13 mouse cellular contexts compared by ENCODE assay signal in the genomic region with DNA sequence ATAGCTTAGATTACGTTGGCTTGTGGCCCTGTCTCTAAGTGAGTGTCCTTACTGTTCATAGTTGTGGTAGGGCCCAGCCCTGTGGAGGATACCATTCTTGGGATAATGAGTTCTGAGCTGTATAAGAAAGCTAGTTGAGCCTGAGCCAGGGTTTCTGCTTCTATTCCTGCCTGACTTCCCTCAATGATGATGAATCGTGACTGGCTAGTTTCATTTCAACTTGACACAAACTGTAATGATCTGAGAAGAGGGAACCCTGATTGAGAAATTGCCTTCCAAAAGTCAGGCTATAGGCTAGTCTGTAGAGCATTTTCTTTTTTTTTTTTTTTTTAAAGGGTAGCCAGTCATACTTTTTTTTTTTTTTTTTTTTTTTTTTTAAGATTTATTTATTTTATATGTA. TPM values are rescaled to one million over a fixed set of nuclear protein-coding genes. Genes with fewer than 3 reads are reported as not detected.
A peak's percentile ranks its signal among the peaks of the same experiment; 100 is the strongest.
DNase-seq lines count a peak whose midpoint lies in the region; ATAC-seq lines count a peak whose summit lies in the region.
"Had no signal": no experiment of that assay in that cellular context is flagged by ENCODE, and none has a peak within 500 bp of the region (broad histone marks: within the 10 kb centered on the region; RNA-seq: fewer than 3 reads in every experiment).

No protein-coding gene starts in this region.

- no peak overlapping the region for H3K9ac ChIP-seq in heart, embryonic 12.5 days
- no peak overlapping the region for H3K9ac ChIP-seq in neural tube, embryonic 12.5 days
- peak overlapping the region; percentile 85; the same call in 1 of the 2 replicates for H3K9ac ChIP-seq in liver, embryonic 12.5 days

- H3K36me3 ChIP-seq in heart, embryonic 12.5 days = peaks cover 26% of the 10 kb centered on the region
- H3K36me3 ChIP-seq in neural tube, embryonic 12.5 days = peaks cover 10% of the 10 kb centered on the region
- H3K36me3 ChIP-seq in liver, embryonic 12.5 days = peaks cover 60% of the 10 kb centered on the region

- peaks cover 7% of the 10 kb centered on the region; the same call in 1 of the 2 replicates for H3K4me1 ChIP-seq in heart, embryonic 12.5 days (replicated peaks)
- peaks cover 7% of the 10 kb centered on the region for H3K4me1 ChIP-seq in neural tube, embryonic 12.5 days
- H3K4me1 ChIP-seq in liver, embryonic 12.5 days = peaks cover 23% of the 10 kb centered on the region

- ATAC-seq in heart, embryonic 12.5 days (ENCODE audit: insufficient number of reproducible peaks, low FRiP score) = no peak
- ATAC-seq in neural tube, embryonic 12.5 days (ENCODE audit: low FRiP score, low read depth) = no peak
- no peak for ATAC-seq in liver, embryonic 12.5 days
- ATAC-seq: CD4-positive, CD25-positive, alpha-beta regulatory T cell, adult 4 months; hindbrain, embryonic 16.5 days; midbrain, embryonic 16.5 days had no signal

- peak overlapping the region; percentile 77 for H3K4me2 ChIP-seq in heart, embryonic 12.5 days
- H3K4me2 ChIP-seq in neural tube, embryonic 12.5 days (replicated peaks) = peak overlapping the region; percentile 84; the same call in 1 of the 2 replicates
- peak overlapping the region; percentile 79 for H3K4me2 ChIP-seq in liver, embryonic 12.5 days

- H3K9me3 ChIP-seq in heart, embryonic 12.5 days (replicated peaks) = no peaks in the 10 kb centered on the region
- no peaks in the 10 kb centered on the region for H3K9me3 ChIP-seq in neural tube, embryonic 12.5 days
- H3K9me3 ChIP-seq in liver, embryonic 12.5 days (replicated peaks) = no peaks in the 10 kb centered on the region

- H3K27ac ChIP-seq in heart, embryonic 12.5 days (ENCODE audit: poor library complexity, severe bottlenecking) = no peak overlapping the region
- H3K27ac ChIP-seq in neural tube, embryonic 12.5 days = no peak overlapping the region
- peak overlapping the region; percentile 18; the same call in 1 of the 2 replicates for H3K27ac ChIP-seq in liver, embryonic 12.5 days
- H3K27ac ChIP-seq: gastrocnemius, adult 2 months had no signal

- H3K27me3 ChIP-seq in heart, embryonic 12.5 days (replicated peaks) = no peaks in the 10 kb centered on the region
- H3K27me3 ChIP-seq in neural tube, embryonic 12.5 days (replicated peaks) = no peaks in the 10 kb centered on the region
- H3K27me3 ChIP-seq in liver, embryonic 12.5 days (replicated peaks) = no peaks in the 10 kb centered on the region

- WGBS in heart, embryonic 12.5 days = 85% methylated on average over 2 of the region's 2 CpGs
- 94% methylated on average over 2 of the region's 2 CpGs for WGBS in neural tube, embryonic 12.5 days
- 63% methylated on average over 2 of the region's 2 CpGs for WGBS in liver, embryonic 12.5 days (ENCODE audit: insufficient replicate concordance)

- no peak for DNase-seq in heart, adult 18-20 months
- DNase-seq in neural tube, embryonic 10.5 days (ENCODE audit: extremely low spot score, low spot score) = no peak
- no peak for DNase-seq in urinary bladder, postnatal 25 days (ENCODE audit: low spot score)
- DNase-seq in c-Kit-positive CD71-positive TER-119-positive erythroid progenitor cells, embryonic 14.5 days (ENCODE audit: low spot score) = no peak
- no peak for DNase-seq in T-cell, adult 2 months (ENCODE audit: low spot score)
- DNase-seq: embryo, embryonic 11 days; gastrocnemius, adult 2 months had no signal

- H3K4me3 ChIP-seq in heart, embryonic 12.5 days = no peak overlapping the region
- no peak overlapping the region for H3K4me3 ChIP-seq in neural tube, embryonic 12.5 days
- peak overlapping the region; percentile 72 for H3K4me3 ChIP-seq in liver, embryonic 12.5 days
- H3K4me3 ChIP-seq: gastrocnemius, adult 2 months had no signal

RNA-seq across cellular contexts. Expression of gene Mtfr2, which starts 1.3 kb away (rescaled TPM):
- polyA plus RNA-seq in heart, embryonic 12.5 days (2016; fragmentation: Nextera tagmentation; extraction: Ambion mirVana) = 2.4 and 3.2 TPM in 2 replicates
- under 1 TPM; 0.26 to 0.52 TPM for total RNA-seq in heart, adult 18-20 months (2021)
- 1.1 and 1.2 TPM in 2 replicates for polyA plus RNA-seq in neural tube, embryonic 12.5 days (2016; fragmentation: Nextera tagmentation; extraction: Ambion mirVana)
- 3.4 and 4.7 TPM in 2 replicates for polyA plus RNA-seq in liver, embryonic 12.5 days (2016; fragmentation: Nextera tagmentation; extraction: Ambion mirVana)
- total RNA-seq: gastrocnemius, adult 2 months had no signal

RNA-seq across cellular contexts. Expression of gene Bclaf1, which starts 36.6 kb away (rescaled TPM):
- polyA plus RNA-seq in heart, embryonic 12.5 days (2016; fragmentation: Nextera tagmentation; extraction: Ambion mirVana) = 94.4 and 98.8 TPM in 2 replicates
- total RNA-seq in heart, adult 18-20 months (2021) = 10 to 100 TPM; 38.5 to 55.4 TPM
- polyA plus RNA-seq in neural tube, embryonic 12.5 days (2016; fragmentation: Nextera tagmentation; extraction: Ambion mirVana) = 139 and 143 TPM in 2 replicates
- polyA plus RNA-seq in liver, embryonic 12.5 days (2016; fragmentation: Nextera tagmentation; extraction: Ambion mirVana) = 79.3 and 80.4 TPM in 2 replicates
